Mouse (Mus musculus) mature B cell (primary cell): ENCODE data around the gene Ppp1r14c.
"Not testable (repeated sequence)": the region's sequence is repeated elsewhere in the genome, so short reads cannot be mapped to it uniquely, and the experiment has no call there.

ENCODE experiments used
- in situ Hi-C: fragments of 300-500 bp; cut with MboI; formaldehyde crosslinking; loops from 2 replicates; pipeline ENCODE4 v1.14.3; 2019

Ppp1r14c gene

GRCm38 (mm10) chr10:3468590-3468989 lies 102.7 kb downstream of the Ppp1r14c start:
- in situ Hi-C loops: no loop called here

- in situ Hi-C loops: no loop called here
Measured at GRCm38 (mm10) chr10:3476611-3477010, 110.8 kb downstream of the Ppp1r14c start.

- in situ Hi-C loops: no loop called here
Measured at GRCm38 (mm10) chr10:3479772-3480171, 113.9 kb downstream of the Ppp1r14c start.

GRCm38 (mm10) chr10:3490052-3490451 lies 124.2 kb downstream of the Ppp1r14c start:
- in situ Hi-C loops: no loop called here

- in situ Hi-C loops: no loop called here
Measured at GRCm38 (mm10) chr10:3496791-3497190, 130.9 kb downstream of the Ppp1r14c start.

- in situ Hi-C loops: not testable (repeated sequence)
Measured at GRCm38 (mm10) chr10:3500846-3501245, 135.0 kb downstream of the Ppp1r14c start.

- in situ Hi-C loops: no loop called here
Measured at GRCm38 (mm10) chr10:3507484-3508221, 141.8 kb downstream of the Ppp1r14c start.

GRCm38 (mm10) chr10:3508222-3508588 lies 142.3 kb downstream of the Ppp1r14c start:
- in situ Hi-C loops: no loop called here

- in situ Hi-C loops: no loop called here
Measured at GRCm38 (mm10) chr10:3508746-3509145, 142.9 kb downstream of the Ppp1r14c start.

- in situ Hi-C loops: no loop called here
Measured at GRCm38 (mm10) chr10:3509663-3510277, 143.9 kb downstream of the Ppp1r14c start.

- in situ Hi-C loops: no loop called here
Measured at GRCm38 (mm10) chr10:3510486-3510885, 144.6 kb downstream of the Ppp1r14c start.

GRCm38 (mm10) chr10:3511401-3511800 lies 145.5 kb downstream of the Ppp1r14c start:
- in situ Hi-C loops: no loop called here

GRCm38 (mm10) chr10:3512620-3513305 lies 146.9 kb downstream of the Ppp1r14c start:
- in situ Hi-C loops: no loop called here

GRCm38 (mm10) chr10:3513947-3514346 lies 148.1 kb downstream of the Ppp1r14c start:
- in situ Hi-C loops: no loop called here
